Comparison of ENCODE assay signal across 40 mouse cellular contexts in genomic region chr14:79251727-79252285, GRCm38 (mm10). TPM values are rescaled to one million over a fixed set of nuclear protein-coding genes. Genes with fewer than 3 reads are reported as not detected.
A peak's percentile ranks its signal among the peaks of the same experiment; 100 is the strongest.
DNase-seq lines count a peak whose midpoint lies in the region; ATAC-seq lines count a peak whose summit lies in the region.
"Had no signal": no experiment of that assay in that cellular context is flagged by ENCODE, and none has a peak within 500 bp of the region (broad histone marks: within the 10 kb centered on the region; RNA-seq: fewer than 3 reads in every experiment).

No protein-coding gene starts in this region.

- H3K27ac ChIP-seq in kidney, embryonic 16.5 days (ENCODE audit: low read length): no peak overlapping the region
- no peak overlapping the region for H3K27ac ChIP-seq in embryonic facial prominence, embryonic 11.5 days (replicated peaks; ENCODE audit: low read depth, low read length)
- no peak overlapping the region for H3K27ac ChIP-seq in intestine, embryonic 16.5 days (ENCODE audit: low read length)
- H3K27ac ChIP-seq: embryonic facial prominence, embryonic 15.5 days; forebrain, embryonic 13.5 days; heart, adult 2 months; heart, embryonic 13.5 days; hindbrain, postnatal 0 days; limb, embryonic 15.5 days; liver, embryonic 13.5 days; neural tube, embryonic 15.5 days had no signal

- DNase-seq in kidney, postnatal 4 days: no peak
- peak; percentile 6 for DNase-seq in ZHBTc4 (ENCODE audit: low read depth, low spot score)
- DNase-seq in embryonic facial prominence, embryonic 11.5 days (ENCODE audit: low spot score): peak; percentile 27
- DNase-seq in adrenal gland, postnatal 36 days: no peak
- DNase-seq in adrenal gland, postnatal 4 days (ENCODE audit: low spot score in 2 of 2): no peak
- DNase-seq: adrenal gland, postnatal 25 days; B cell, adult 2 months; cerebellum, adult 2 months; cerebellum, postnatal 14 days; gastrocnemius, postnatal 36 days; heart, adult 2 months; heart, postnatal 10 days; kidney, adult 18-20 months; kidney, postnatal 25 days; layer of hippocampus, postnatal 36 days; left cerebral cortex, postnatal 4 days; liver, embryonic 13.5 days; lung, adult 18-20 months; lung, postnatal 4 days; midbrain, embryonic 14.5 days; right cerebral cortex, adult 18-20 months; spleen, adult 18-20 months; thymus, postnatal 14 days had no signal

- 49% methylated on average over 5 of the region's 5 CpGs for WGBS in kidney, embryonic 16.5 days
- WGBS in embryonic facial prominence, embryonic 11.5 days: 68% methylated on average over 5 of the region's 5 CpGs
- 59% methylated on average over 5 of the region's 5 CpGs for WGBS in intestine, embryonic 16.5 days

- H3K4me3 ChIP-seq in kidney, embryonic 16.5 days (ENCODE audit: low read length): no peak overlapping the region
- no peak overlapping the region for H3K4me3 ChIP-seq in embryonic facial prominence, embryonic 11.5 days (ENCODE audit: low read depth, low read length)
- no peak overlapping the region for H3K4me3 ChIP-seq in intestine, embryonic 16.5 days (ENCODE audit: low read length)
- H3K4me3 ChIP-seq: embryonic facial prominence, embryonic 15.5 days; forebrain, embryonic 13.5 days; heart, adult 2 months; heart, embryonic 13.5 days; limb, embryonic 15.5 days; liver, embryonic 13.5 days; neural tube, embryonic 15.5 days had no signal

- H3K9me3 ChIP-seq in kidney, embryonic 16.5 days (ENCODE audit: low read length): no peaks in the 10 kb centered on the region
- no peaks in the 10 kb centered on the region for H3K9me3 ChIP-seq in embryonic facial prominence, embryonic 11.5 days (replicated peaks; ENCODE audit: control insufficient read depth, low read length)
- H3K9me3 ChIP-seq in intestine, embryonic 16.5 days (ENCODE audit: control insufficient read depth, low read length): no peaks in the 10 kb centered on the region
- H3K9me3 ChIP-seq: embryonic facial prominence, embryonic 15.5 days; forebrain, embryonic 13.5 days; G1E; heart, embryonic 13.5 days; limb, embryonic 15.5 days; liver, embryonic 13.5 days; neural tube, embryonic 15.5 days had no signal

- H3K9ac ChIP-seq in kidney, embryonic 16.5 days (replicated peaks; ENCODE audit: low read length): no peak overlapping the region
- no peak overlapping the region for H3K9ac ChIP-seq in embryonic facial prominence, embryonic 11.5 days (replicated peaks; ENCODE audit: low read length)
- no peak overlapping the region for H3K9ac ChIP-seq in intestine, embryonic 16.5 days (ENCODE audit: low read depth, low read length)
- H3K9ac ChIP-seq: embryonic facial prominence, embryonic 15.5 days; forebrain, embryonic 13.5 days; heart, embryonic 13.5 days; limb, embryonic 15.5 days; liver, embryonic 13.5 days; neural tube, embryonic 15.5 days had no signal

- no peak overlapping the region for H3K4me2 ChIP-seq in kidney, embryonic 16.5 days (replicated peaks; ENCODE audit: low read depth, low read length)
- H3K4me2 ChIP-seq in embryonic facial prominence, embryonic 11.5 days (ENCODE audit: low read depth, low read length): no peak overlapping the region
- no peak overlapping the region for H3K4me2 ChIP-seq in intestine, embryonic 16.5 days (ENCODE audit: low read depth, low read length)
- H3K4me2 ChIP-seq: embryonic facial prominence, embryonic 15.5 days; forebrain, embryonic 13.5 days; heart, embryonic 13.5 days; limb, embryonic 15.5 days; liver, embryonic 13.5 days; neural tube, embryonic 15.5 days had no signal

- no peaks in the 10 kb centered on the region for H3K27me3 ChIP-seq in kidney, embryonic 16.5 days (ENCODE audit: insufficient read depth, low read length)
- no peaks in the 10 kb centered on the region for H3K27me3 ChIP-seq in embryonic facial prominence, embryonic 11.5 days (ENCODE audit: control insufficient read depth, insufficient read depth, low read length)
- no peaks in the 10 kb centered on the region for H3K27me3 ChIP-seq in intestine, embryonic 16.5 days (replicated peaks; ENCODE audit: control insufficient read depth, insufficient read depth, low read length)
- H3K27me3 ChIP-seq: CH12.LX; embryonic facial prominence, embryonic 15.5 days; forebrain, embryonic 13.5 days; limb, embryonic 15.5 days; liver, embryonic 13.5 days; neural tube, embryonic 15.5 days had no signal

- no peaks in the 10 kb centered on the region for H3K4me1 ChIP-seq in kidney, embryonic 16.5 days (ENCODE audit: insufficient read depth, low read length)
- H3K4me1 ChIP-seq in embryonic facial prominence, embryonic 11.5 days (ENCODE audit: control insufficient read depth, insufficient read depth, low read length): no peaks in the 10 kb centered on the region
- peaks cover 10% of the 10 kb centered on the region for H3K4me1 ChIP-seq in intestine, embryonic 16.5 days (ENCODE audit: control insufficient read depth, insufficient read depth, low read length)
- H3K4me1 ChIP-seq: forebrain, embryonic 13.5 days; liver, embryonic 13.5 days; neural tube, embryonic 15.5 days had no signal

- no peaks in the 10 kb centered on the region for H3K36me3 ChIP-seq in kidney, embryonic 16.5 days (ENCODE audit: insufficient read depth, low read length)
- no peaks in the 10 kb centered on the region for H3K36me3 ChIP-seq in embryonic facial prominence, embryonic 11.5 days (replicated peaks; ENCODE audit: control insufficient read depth, insufficient read depth, low read depth, low read length)
- H3K36me3 ChIP-seq in intestine, embryonic 16.5 days (ENCODE audit: control insufficient read depth, insufficient read depth, low read length): no peaks in the 10 kb centered on the region
- H3K36me3 ChIP-seq: embryonic facial prominence, embryonic 15.5 days; G1E; heart, embryonic 13.5 days; limb, embryonic 15.5 days; liver, embryonic 13.5 days; neural tube, embryonic 15.5 days had no signal

- ATAC-seq in kidney, embryonic 16.5 days (ENCODE audit: low FRiP score, low TSS enrichment): peak; percentile 75; the same call in 1 of the 2 replicates
- ATAC-seq in embryonic facial prominence, embryonic 11.5 days (replicated peaks; ENCODE audit: insufficient number of reproducible peaks, low FRiP score, low TSS enrichment, low read depth): no peak
- peak; percentile 39; the same call in 1 of the 2 replicates for ATAC-seq in intestine, embryonic 16.5 days
- no peak for ATAC-seq in megakaryocyte-erythroid progenitor cell, adult 5-6 weeks (replicated peaks; ENCODE audit: low FRiP score, low TSS enrichment, poor library complexity, severe bottlenecking)
- ATAC-seq: forebrain, embryonic 13.5 days; hindbrain, postnatal 0 days; lung, postnatal 0 days had no signal

RNA-seq across cellular contexts. Expression of gene Zfp957, which starts 4.6 kb away (rescaled TPM):
- not detected in 2 replicates for polyA plus RNA-seq in kidney, embryonic 16.5 days (2015; fragmentation: Nextera tagmentation; extraction: Ambion mirVana)
- polyA plus RNA-seq in embryonic facial prominence, embryonic 11.5 days (2014; fragmentation: Nextera tagmentation; extraction: Ambion mirVana): not detected in 2 replicates
- not detected in 2 replicates for polyA plus RNA-seq in intestine, embryonic 16.5 days (2015; fragmentation: Nextera tagmentation; extraction: Ambion mirVana)
- not detected for total RNA-seq in adrenal gland, postnatal 36 days (2021)
- not detected for total RNA-seq in adrenal gland, postnatal 4 days (2021)
- not detected in 2 replicates for total RNA-seq in megakaryocyte-erythroid progenitor cell, adult 5-6 weeks (2014; fragmentation: Nextera tagmentation)
- not detected in 2 replicates for total RNA-seq in megakaryocyte-erythroid progenitor cell, adult 5-6 weeks (2017)
- total RNA-seq: adrenal gland, adult 18-20 months; adrenal gland, postnatal 25 days; CH12.LX; G1E; gastrocnemius, adult 18-20 months; gastrocnemius, postnatal 36 days; heart, adult 2 months; heart, postnatal 10 days; hindbrain, postnatal 0 days; layer of hippocampus, postnatal 36 days; left cerebral cortex, postnatal 4 days had no signal
- polyA plus RNA-seq: cerebellum, adult 2 months; embryonic facial prominence, embryonic 15.5 days; forebrain, embryonic 13.5 days; G1E; heart, adult 2 months; heart, embryonic 13.5 days; hindbrain, embryonic 11.5 days; hindbrain, postnatal 0 days; limb, embryonic 15.5 days; liver, embryonic 13.5 days; lung, postnatal 0 days; midbrain, embryonic 14.5 days; neural tube, embryonic 15.5 days; stomach, embryonic 16.5 days; urinary bladder, adult 2 months had no signal

RNA-seq across cellular contexts. Expression of gene Rgcc, which starts 49.6 kb away (rescaled TPM):
- polyA plus RNA-seq in kidney, embryonic 16.5 days (2015; fragmentation: Nextera tagmentation; extraction: Ambion mirVana): 29.7 and 35.7 TPM in 2 replicates
- polyA plus RNA-seq in embryonic facial prominence, embryonic 11.5 days (2014; fragmentation: Nextera tagmentation; extraction: Ambion mirVana): 52.8 TPM in 2 replicates
- polyA plus RNA-seq in intestine, embryonic 16.5 days (2015; fragmentation: Nextera tagmentation; extraction: Ambion mirVana): 39.4 and 46.2 TPM in 2 replicates
- total RNA-seq in adrenal gland, postnatal 36 days (2021): 100 to 1,000 TPM; 122 to 238 TPM
- 10 to 100 TPM; 72.3 to 97.8 TPM for total RNA-seq in adrenal gland, postnatal 4 days (2021)
- 35.8 and 39.4 TPM in 2 replicates for total RNA-seq in megakaryocyte-erythroid progenitor cell, adult 5-6 weeks (2014; fragmentation: Nextera tagmentation)
- 18.5 and 30.4 TPM in 2 replicates for total RNA-seq in megakaryocyte-erythroid progenitor cell, adult 5-6 weeks (2017)
- total RNA-seq: G1E had no signal
- polyA plus RNA-seq: G1E had no signal

Comparison
In these comparisons a context has a peak if more than half of its experiments do, and no peak if none do; other contexts are left out.
1. ATAC-seq: peak in kidney, embryonic 16.5 days (single experiment) and intestine, embryonic 16.5 days (single experiment); none in embryonic facial prominence, embryonic 11.5 days (single experiment) and megakaryocyte-erythroid progenitor cell, adult 5-6 weeks (single experiment).
2. DNase-seq: peak in ZHBTc4 (single experiment) and embryonic facial prominence, embryonic 11.5 days (single experiment); none in kidney, postnatal 4 days (0 of 2), adrenal gland, postnatal 36 days (0 of 2) and adrenal gland, postnatal 4 days (0 of 2).